Mouse (Mus musculus) midbrain, embryonic 13.5 days (tissue): ENCODE results near the gene Cadm2. TPM values are rescaled to one million over a fixed set of nuclear protein-coding genes. Genes with fewer than 3 reads are reported as not detected.

Experiments used
- ATAC-seq: fragments of 200-750 bp; cut with Nextera tagmentation; 2 replicates; pipeline ENCODE4 v1.8.0; 2017; ENCODE audit warnings: mild to moderate bottlenecking, moderate TSS enrichment, moderate library complexity
- H3K27ac ChIP-seq: fragments of 300-500 bp; sonication (generic); 2 replicates; pipeline ENCODE4 v1.5.1; 2015; ENCODE audit warnings: inconsistent platforms, mild to moderate bottlenecking, moderate library complexity
- H3K27me3 ChIP-seq: fragments of 300-500 bp; sonication (generic); 2 replicates; pipeline ENCODE4 v1.6.1; 2015; ENCODE audit warnings: mild to moderate bottlenecking, inconsistent platforms
- H3K36me3 ChIP-seq: fragments of 300-500 bp; sonication (generic); 2 replicates; pipeline ENCODE4 v1.6.1; 2015; ENCODE audit warnings: mild to moderate bottlenecking, inconsistent platforms
- H3K4me1 ChIP-seq: fragments of 300-500 bp; sonication (generic); replicated peaks from 2 replicates; pipeline ENCODE4 v1.6.1; 2015; ENCODE audit warnings: inconsistent platforms
- H3K4me2 ChIP-seq: fragments of 300-500 bp; sonication (generic); replicated peaks from 2 replicates; pipeline ENCODE4 v1.6.1; 2015; ENCODE audit warnings: moderate library complexity, mild to moderate bottlenecking, inconsistent platforms
- H3K4me3 ChIP-seq: fragments of 300-500 bp; sonication (generic); replicated peaks from 2 replicates; pipeline ENCODE4 v1.5.1; 2015; ENCODE audit warnings: mild to moderate bottlenecking, inconsistent platforms
- H3K9ac ChIP-seq: fragments of 300-500 bp; sonication (generic); replicated peaks from 2 replicates; pipeline ENCODE4 v1.6.1; 2015; ENCODE audit warnings: mild to moderate bottlenecking, inconsistent platforms
- H3K9me3 ChIP-seq: fragments of 300-500 bp; sonication (generic); 2 replicates; pipeline ENCODE4 v1.6.1; 2016; ENCODE audit warnings: mild to moderate bottlenecking, inconsistent platforms
- WGBS: fragments of 180-500 bp; shearing (Covaris S2); methylation state at CpG from one replicate; pipeline ENCODE4 v1.1.7; 2015; 5-methylcytosine and 5-hydroxymethylcytosine counted together
- polyA plus RNA-seq: library from polyadenylated mRNA; unstranded; fragments of >200 nt; fragmentation: Nextera tagmentation; extraction: Ambion mirVana; gene quantifications from 2 replicates; pipeline ENCODE4 v1.2.1, GENCODE M21; 2015

The Cadm2 gene
- polyA plus RNA-seq, 1 experiment from 2014 or later: 29.1 TPM

GRCm38 (mm10) chr16:67467041-67467440, 153.7 kb downstream of the Cadm2 start:
- Histone ChIP-seq H3K4me3 (no peak overlapping the region), H3K9ac (no peak overlapping the region), H3K4me1 (no peaks in the 10 kb centered on the region), H3K36me3 (no peaks in the 10 kb centered on the region), H3K9me3 (no peaks in the 10 kb centered on the region), H3K27me3 (no peaks in the 10 kb centered on the region), H3K4me2 (no peak overlapping the region), H3K27ac (no peak overlapping the region)
- 90% methylated on average over 3 of the region's 3 CpGs for WGBS
- ATAC-seq: no peak

GRCm38 (mm10) chr16:67436301-67436700, 184.4 kb downstream of the Cadm2 start:
- Histone ChIP-seq H3K9ac (no peak overlapping the region), H3K27ac (no peak overlapping the region), H3K4me2 (no peak overlapping the region), H3K4me3 (no peak overlapping the region), H3K9me3 (no peaks in the 10 kb centered on the region), H3K36me3 (no peaks in the 10 kb centered on the region), H3K27me3 (no peaks in the 10 kb centered on the region), H3K4me1 (no peaks in the 10 kb centered on the region)
- no peak for ATAC-seq
- WGBS: 61% methylated on average over 4 of the region's 4 CpGs

GRCm38 (mm10) chr16:67425371-67425770, 195.3 kb downstream of the Cadm2 start:
- H3K27ac ChIP-seq: no peak overlapping the region
- no peaks in the 10 kb centered on the region for H3K9me3 ChIP-seq
- H3K36me3 ChIP-seq: no peaks in the 10 kb centered on the region
- 74% methylated on average over 1 of the region's 1 CpGs for WGBS
- H3K27me3 ChIP-seq: no peaks in the 10 kb centered on the region
- no peak overlapping the region for H3K4me3 ChIP-seq
- H3K9ac ChIP-seq: no peak overlapping the region
- no peak for ATAC-seq
- no peak overlapping the region for H3K4me2 ChIP-seq
- H3K4me1 ChIP-seq: no peaks in the 10 kb centered on the region

GRCm38 (mm10) chr16:67410926-67411325, 209.8 kb downstream of the Cadm2 start:
- ATAC-seq: no peak
- Histone ChIP-seq H3K9ac (no peak overlapping the region), H3K4me1 (no peaks in the 10 kb centered on the region), H3K27ac (no peak overlapping the region), H3K36me3 (no peaks in the 10 kb centered on the region), H3K4me3 (no peak overlapping the region), H3K27me3 (no peaks in the 10 kb centered on the region), H3K9me3 (no peaks in the 10 kb centered on the region), H3K4me2 (no peak overlapping the region)
- WGBS: 69% methylated on average over 3 of the region's 3 CpGs

GRCm38 (mm10) chr16:67410482-67410881, 210.2 kb downstream of the Cadm2 start:
- Histone ChIP-seq H3K9ac (no peak overlapping the region), H3K4me1 (no peaks in the 10 kb centered on the region), H3K9me3 (no peaks in the 10 kb centered on the region), H3K4me3 (no peak overlapping the region), H3K36me3 (no peaks in the 10 kb centered on the region), H3K27me3 (no peaks in the 10 kb centered on the region), H3K4me2 (no peak overlapping the region), H3K27ac (no peak overlapping the region)
- 70% methylated on average over 2 of the region's 2 CpGs for WGBS
- ATAC-seq: no peak

GRCm38 (mm10) chr16:67367745-67368144, 253.0 kb downstream of the Cadm2 start:
- no peak for ATAC-seq
- Histone ChIP-seq H3K4me1 (no peaks in the 10 kb centered on the region), H3K27me3 (no peaks in the 10 kb centered on the region), H3K36me3 (no peaks in the 10 kb centered on the region), H3K9ac (no peak overlapping the region), H3K4me2 (no peak overlapping the region), H3K27ac (no peak overlapping the region), H3K9me3 (no peaks in the 10 kb centered on the region), H3K4me3 (no peak overlapping the region)
- 84% methylated on average over 2 of the region's 2 CpGs for whole genome bisulfite sequencing

- H3K9ac ChIP-seq: no peak overlapping the region
- H3K4me2 ChIP-seq: no peak overlapping the region
- H3K36me3 ChIP-seq: no peaks in the 10 kb centered on the region
- H3K9me3 ChIP-seq: no peaks in the 10 kb centered on the region
- no peaks in the 10 kb centered on the region for H3K27me3 ChIP-seq
- no peaks in the 10 kb centered on the region for H3K4me1 ChIP-seq
- no peak overlapping the region for H3K4me3 ChIP-seq
- no peak for ATAC-seq
- H3K27ac ChIP-seq: no peak overlapping the region
- 90% methylated on average over 5 of the region's 5 CpGs for WGBS
Measured at GRCm38 (mm10) chr16:67348011-67348410, 272.7 kb downstream of the Cadm2 start.

GRCm38 (mm10) chr16:67347561-67347960, 273.1 kb downstream of the Cadm2 start:
- Histone ChIP-seq H3K4me2 (no peak overlapping the region), H3K36me3 (no peaks in the 10 kb centered on the region), H3K27ac (no peak overlapping the region), H3K4me1 (no peaks in the 10 kb centered on the region), H3K9ac (no peak overlapping the region), H3K27me3 (no peaks in the 10 kb centered on the region), H3K9me3 (no peaks in the 10 kb centered on the region), H3K4me3 (no peak overlapping the region)
- ATAC-seq: no peak

- Histone ChIP-seq H3K9ac (no peak overlapping the region), H3K9me3 (no peaks in the 10 kb centered on the region), H3K4me3 (no peak overlapping the region), H3K27me3 (no peaks in the 10 kb centered on the region), H3K27ac (no peak overlapping the region), H3K36me3 (no peaks in the 10 kb centered on the region), H3K4me1 (no peaks in the 10 kb centered on the region), H3K4me2 (no peak overlapping the region)
- no peak for ATAC-seq
- WGBS: 68% methylated on average over 10 of the region's 10 CpGs
Measured at GRCm38 (mm10) chr16:67346621-67347290, 274.0 kb downstream of the Cadm2 start.

- H3K27me3 ChIP-seq: no peaks in the 10 kb centered on the region
- WGBS: 38% methylated on average over 5 of the region's 5 CpGs
- H3K9ac ChIP-seq: no peak overlapping the region
- H3K4me2 ChIP-seq: no peak overlapping the region
- H3K4me3 ChIP-seq: no peak overlapping the region
- H3K27ac ChIP-seq: no peak overlapping the region
- H3K9me3 ChIP-seq: no peaks in the 10 kb centered on the region
- ATAC-seq: no peak
- no peaks in the 10 kb centered on the region for H3K36me3 ChIP-seq
- no peaks in the 10 kb centered on the region for H3K4me1 ChIP-seq
Measured at GRCm38 (mm10) chr16:67344194-67344593, 276.5 kb downstream of the Cadm2 start.

GRCm38 (mm10) chr16:67311033-67311432, 309.7 kb downstream of the Cadm2 start:
- Histone ChIP-seq H3K4me3 (no peak overlapping the region), H3K27me3 (no peaks in the 10 kb centered on the region), H3K9me3 (no peaks in the 10 kb centered on the region), H3K9ac (no peak overlapping the region), H3K27ac (no peak overlapping the region), H3K4me2 (no peak overlapping the region), H3K36me3 (no peaks in the 10 kb centered on the region), H3K4me1 (0 out of 2 replicates have a peak, but pooled peaks cover 3% of the 10 kb centered on the region)
- WGBS: 77% methylated on average over 2 of the region's 2 CpGs
- ATAC-seq: peak; percentile 43; the same call in 1 of the 2 replicates

- ATAC-seq: no peak
- H3K36me3 ChIP-seq: no peaks in the 10 kb centered on the region
- H3K4me3 ChIP-seq: no peak overlapping the region
- no peaks in the 10 kb centered on the region for H3K4me1 ChIP-seq
- no peak overlapping the region for H3K9ac ChIP-seq
- H3K9me3 ChIP-seq: no peaks in the 10 kb centered on the region
- no peak overlapping the region for H3K27ac ChIP-seq
- H3K27me3 ChIP-seq: no peaks in the 10 kb centered on the region
- H3K4me2 ChIP-seq: no peak overlapping the region
- WGBS: 92% methylated on average over 3 of the region's 3 CpGs
Measured at GRCm38 (mm10) chr16:67284664-67285063, 336.0 kb downstream of the Cadm2 start.

- Histone ChIP-seq H3K27ac (no peak overlapping the region), H3K4me3 (no peak overlapping the region), H3K9me3 (no peaks in the 10 kb centered on the region), H3K4me2 (no peak overlapping the region), H3K9ac (no peak overlapping the region), H3K27me3 (no peaks in the 10 kb centered on the region), H3K36me3 (no peaks in the 10 kb centered on the region), H3K4me1 (no peaks in the 10 kb centered on the region)
- 76% methylated on average over 5 of the region's 5 CpGs for WGBS
- no peak for ATAC-seq
Measured at GRCm38 (mm10) chr16:67243598-67243997, 377.1 kb downstream of the Cadm2 start.
